Mouse (Mus musculus): ENCODE results near the gene Ankrd10. TPM values are rescaled to one million over a fixed set of nuclear protein-coding genes. Genes with fewer than 3 reads are reported as not detected.
A peak's percentile ranks its signal among the peaks of the same experiment; 100 is the strongest.

Gene Ankrd10
- polyA plus RNA-seq (2012; rRNA removed), result 79.1 and 85.9 TPM in 2 replicates

- peak; percentile 92 to 95 for DNase-seq (ENCODE audit: extremely low spot score in 1 of 2, low spot score in 1 of 2)
Observed at GRCm38 (mm10) chr8:11635611-11636081, at the start of gene Ankrd10. Gene Ankrd10, minus strand, starts transcription at chr8:11635757.

DNA sequence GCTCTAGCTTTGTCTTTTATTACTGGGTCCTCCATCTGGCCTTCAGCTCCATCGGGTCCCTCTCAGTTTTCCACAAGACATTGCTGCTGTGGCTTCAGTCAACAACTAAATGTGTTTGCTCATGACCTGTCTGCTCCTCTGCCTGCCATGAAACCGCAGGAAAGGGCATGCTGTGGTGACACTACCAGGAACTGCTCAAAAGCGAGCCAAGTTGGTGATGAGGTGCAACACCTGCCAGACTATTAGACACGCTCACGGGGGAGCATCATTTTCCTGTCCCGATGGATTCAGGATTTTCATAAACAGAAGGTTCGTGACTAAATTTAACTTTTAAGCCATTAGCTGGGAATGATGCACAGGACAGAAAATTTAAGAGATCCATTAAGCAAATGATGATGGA is 49.0 kb upstream of the Ankrd10 start:
- no peak for DNase-seq (ENCODE audit: extremely low spot score in 1 of 2, low spot score in 1 of 2)

DNA sequence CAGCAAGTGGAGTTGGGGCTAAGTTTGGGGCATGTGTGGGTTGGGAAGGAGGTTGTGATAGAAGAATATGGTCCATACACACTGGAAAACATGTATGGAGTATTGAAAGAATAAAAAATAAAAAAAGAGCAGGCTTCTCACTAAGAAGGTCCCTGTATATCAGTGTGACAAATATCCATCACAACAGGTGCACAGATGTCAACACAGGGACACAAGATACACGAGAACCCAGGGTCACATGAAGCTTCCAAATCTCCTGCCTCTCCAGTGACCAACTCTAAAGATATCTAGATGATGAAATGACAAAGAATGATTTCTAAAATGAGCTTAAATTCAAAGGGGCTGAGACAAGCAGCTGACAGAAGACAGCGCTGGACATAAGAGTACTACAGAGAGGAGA is 32.8 kb upstream of the Ankrd10 start:
- DNase-seq (ENCODE audit: extremely low spot score in 1 of 2, low spot score in 1 of 2), result no peak

DNA sequence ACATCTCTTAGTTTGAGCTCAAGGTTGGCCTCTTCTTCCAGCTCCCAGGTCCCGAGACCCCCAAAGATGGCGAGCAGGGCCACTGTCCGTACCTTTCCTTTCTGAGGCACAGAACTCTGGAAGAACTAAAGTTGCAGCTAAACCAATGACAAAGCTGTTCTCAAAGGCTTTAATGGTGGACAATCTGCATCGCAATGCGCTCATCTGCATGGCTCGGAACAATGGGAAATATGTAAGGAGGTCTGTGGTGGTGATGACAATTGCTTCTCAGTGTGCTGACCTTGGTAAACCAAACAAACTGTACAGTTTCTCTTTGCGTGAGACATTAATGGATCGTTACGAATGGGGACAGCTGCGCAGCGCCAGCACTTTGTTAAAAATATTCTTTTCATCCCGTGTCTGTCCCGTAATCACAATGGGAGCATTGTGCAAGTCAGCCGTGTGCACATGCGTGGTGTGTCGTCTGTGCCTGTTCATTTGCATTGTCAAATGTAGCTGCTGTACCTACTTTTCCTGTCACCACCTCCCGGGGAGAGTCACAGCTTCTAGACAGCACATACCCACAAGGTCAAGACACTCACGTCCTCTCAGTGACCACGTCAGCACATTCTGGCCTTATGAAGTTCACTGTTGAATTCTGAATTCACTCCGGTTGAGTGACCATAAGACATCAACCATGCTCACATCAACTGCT is 30.6 kb upstream of the Ankrd10 start:
- DNase-seq (ENCODE audit: extremely low spot score in 1 of 2, low spot score in 1 of 2), result peak in 1 of 2 experiments; percentile 10

- DNase-seq (ENCODE audit: extremely low spot score in 1 of 2, low spot score in 1 of 2), result no peak
Observed at GRCm38 (mm10) chr8:11661969-11662368, 26.4 kb upstream of the Ankrd10 start.

GRCm38 (mm10) chr8:11650021-11650420 is 14.5 kb upstream of the Ankrd10 start:
- DNase-seq (ENCODE audit: extremely low spot score in 1 of 2, low spot score in 1 of 2), result no peak

DNA sequence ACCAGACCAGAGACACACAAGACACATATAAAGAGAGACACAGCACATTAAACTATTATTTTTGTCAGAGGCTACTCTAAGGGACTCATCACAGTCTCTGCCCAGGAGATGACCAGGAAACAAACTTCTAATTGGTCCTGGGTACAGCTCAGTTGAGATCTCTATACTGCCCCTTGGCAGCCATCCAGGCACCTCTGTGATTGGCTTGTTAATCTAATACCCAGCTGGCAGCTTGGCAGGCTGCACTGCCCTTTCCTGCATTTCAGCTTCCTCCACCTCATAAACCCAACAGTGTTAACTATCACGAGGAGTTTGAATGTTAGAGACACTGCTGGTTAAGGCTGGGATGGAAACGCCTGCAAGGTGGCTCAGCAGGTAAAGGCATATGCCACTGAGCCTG is 7.6 kb upstream of the Ankrd10 start:
- DNase-seq (ENCODE audit: extremely low spot score in 1 of 2, low spot score in 1 of 2), result no peak

DNA sequence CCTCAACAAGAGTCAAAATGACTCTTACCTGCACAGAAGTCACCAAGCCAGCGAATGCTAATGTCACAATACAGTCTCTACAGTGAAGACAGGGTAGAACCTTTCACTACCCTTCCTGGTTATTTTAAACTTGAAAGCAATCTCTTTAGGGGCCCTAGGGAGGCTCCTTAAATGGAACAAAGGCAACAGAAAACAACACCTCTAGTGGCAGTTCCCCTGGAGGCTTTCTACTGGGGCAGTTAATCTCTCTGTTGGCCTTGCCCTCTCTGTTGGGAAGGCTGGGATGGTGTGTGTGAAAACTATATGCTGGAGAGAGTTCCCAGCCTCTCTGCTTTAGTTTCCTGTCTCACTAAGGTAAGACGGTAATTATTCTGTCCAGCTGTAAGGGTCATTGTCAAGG is 5.0 kb upstream of the Ankrd10 start:
- no peak for DNase-seq (ENCODE audit: extremely low spot score in 1 of 2, low spot score in 1 of 2)

- no peak for DNase-seq (ENCODE audit: extremely low spot score in 1 of 2, low spot score in 1 of 2)
Observed at GRCm38 (mm10) chr8:11637531-11637930, 2.0 kb upstream of the Ankrd10 start.

DNA sequence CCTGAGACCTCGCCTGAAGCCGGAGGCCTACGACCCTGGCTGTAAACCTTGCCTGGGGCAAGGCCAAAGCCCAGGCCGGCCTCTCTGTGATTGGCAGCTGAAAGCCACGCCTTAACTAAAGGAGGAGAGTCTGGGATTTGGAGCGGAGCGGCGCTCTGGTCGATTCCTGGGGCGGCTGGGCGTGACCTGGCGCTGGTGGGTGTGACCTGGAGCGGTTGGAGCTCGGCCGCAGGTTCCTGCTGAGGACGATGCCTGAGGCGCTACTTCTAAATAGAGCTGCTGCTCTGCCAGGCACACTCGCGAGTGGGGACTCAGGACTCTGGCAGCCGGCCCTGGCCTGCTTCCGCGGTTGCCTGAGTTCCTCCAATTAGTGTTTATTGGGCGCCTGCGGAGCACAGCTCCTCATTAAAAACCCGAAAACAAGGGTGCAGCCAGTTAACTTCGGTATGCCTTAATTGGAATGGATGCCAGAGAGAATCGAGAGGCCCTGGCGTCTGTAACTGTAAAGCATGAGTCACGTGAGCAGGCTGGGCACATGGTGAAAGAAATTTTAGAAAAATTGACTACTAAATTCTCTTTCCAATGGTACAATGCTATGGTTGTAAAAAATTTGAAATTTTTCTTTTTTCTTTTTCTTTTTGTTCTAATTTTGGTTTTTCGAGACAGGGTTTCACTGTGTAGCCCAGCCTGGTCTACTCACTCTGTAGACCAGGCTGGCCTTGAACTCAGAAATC is 934 bp upstream of the Ankrd10 start:
- DNase-seq (ENCODE audit: extremely low spot score in 1 of 2, low spot score in 1 of 2), result peak; percentile 72 to 81

DNA sequence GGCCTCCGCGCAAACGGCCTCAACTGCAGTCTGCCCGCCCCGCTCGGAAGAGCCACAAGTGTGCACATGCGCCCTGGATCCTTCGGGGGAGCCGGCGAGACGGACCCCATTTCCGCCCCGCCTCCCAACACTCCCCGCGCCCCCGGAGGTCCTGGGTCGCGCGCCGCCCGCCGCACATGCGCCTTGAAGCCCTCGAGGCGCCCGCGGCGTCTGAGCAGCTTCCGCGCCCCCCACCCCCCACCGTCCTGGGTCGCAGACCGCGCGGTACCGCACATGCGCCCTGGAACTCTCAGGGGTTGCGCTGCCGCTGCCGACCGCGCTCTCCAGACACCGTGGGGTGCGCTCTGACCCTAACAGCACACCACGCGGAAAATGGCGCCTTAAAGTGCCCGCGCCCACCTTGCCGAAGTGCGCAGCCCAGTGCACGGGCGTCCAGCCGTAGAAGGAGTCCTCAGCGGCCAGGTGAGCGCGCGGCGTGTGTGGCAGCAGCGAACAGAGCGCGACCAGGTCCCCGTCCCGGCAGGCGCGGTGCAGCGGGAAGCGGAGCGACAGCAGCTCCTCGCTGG is 462 bp downstream of the Ankrd10 start:
- DNase-seq (ENCODE audit: extremely low spot score in 1 of 2, low spot score in 1 of 2), result peak; percentile 42 to 84

DNA sequence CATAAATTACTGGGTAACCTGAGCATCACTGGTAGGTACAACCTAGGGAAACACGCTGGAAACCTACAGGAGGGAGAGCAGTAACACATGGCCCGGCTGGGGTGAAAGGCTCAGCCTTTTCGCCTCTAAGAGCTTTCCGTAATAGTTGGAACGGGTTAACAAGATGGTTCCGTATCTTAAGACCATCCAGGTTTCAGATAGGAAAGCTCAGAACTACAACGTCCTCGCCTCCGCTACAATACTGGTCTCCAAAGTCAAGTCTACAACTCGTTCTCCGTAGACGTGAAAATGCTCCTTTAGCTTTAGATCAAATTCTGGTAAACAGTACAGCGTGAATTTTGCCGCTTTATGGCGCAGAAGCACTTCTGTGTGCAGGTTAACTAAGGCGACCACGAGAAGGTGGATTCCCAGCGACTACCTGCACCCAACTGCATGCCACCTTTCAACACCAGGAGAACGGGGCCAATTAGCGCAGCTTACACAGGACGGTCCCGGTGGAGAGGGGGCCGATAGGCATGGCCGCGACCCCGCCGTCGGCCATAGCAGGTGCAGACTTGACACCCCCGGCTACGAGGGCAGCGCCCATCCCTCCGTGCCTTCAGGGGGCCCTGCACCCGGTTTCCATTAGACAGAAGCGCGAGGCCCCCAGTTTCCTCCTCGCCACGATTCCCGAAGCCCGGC is 1.1 kb downstream of the Ankrd10 start:
- DNase-seq (ENCODE audit: extremely low spot score in 1 of 2, low spot score in 1 of 2), result peak in 1 of 2 experiments; percentile 16

DNA sequence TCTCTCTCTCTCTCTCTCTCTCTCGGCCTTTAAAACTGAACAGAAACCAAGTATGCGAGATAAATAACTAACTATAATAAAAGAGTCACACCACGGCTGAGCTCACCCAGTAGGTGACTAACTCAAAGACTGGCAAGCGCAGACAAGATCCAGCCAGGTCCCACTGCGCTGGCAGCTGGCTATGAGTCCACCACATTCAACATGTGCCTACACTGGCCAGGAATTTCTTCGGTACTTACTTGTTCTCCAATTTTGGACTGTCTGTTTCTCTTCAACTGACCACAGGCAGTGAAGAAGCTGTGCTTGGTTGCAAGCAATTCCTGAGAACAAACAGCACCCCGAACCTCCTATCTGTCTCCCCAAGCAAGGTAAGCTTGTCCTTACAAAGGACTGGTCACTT is 2.1 kb downstream of the Ankrd10 start:
- DNase-seq (ENCODE audit: extremely low spot score in 1 of 2, low spot score in 1 of 2), result no peak

DNA sequence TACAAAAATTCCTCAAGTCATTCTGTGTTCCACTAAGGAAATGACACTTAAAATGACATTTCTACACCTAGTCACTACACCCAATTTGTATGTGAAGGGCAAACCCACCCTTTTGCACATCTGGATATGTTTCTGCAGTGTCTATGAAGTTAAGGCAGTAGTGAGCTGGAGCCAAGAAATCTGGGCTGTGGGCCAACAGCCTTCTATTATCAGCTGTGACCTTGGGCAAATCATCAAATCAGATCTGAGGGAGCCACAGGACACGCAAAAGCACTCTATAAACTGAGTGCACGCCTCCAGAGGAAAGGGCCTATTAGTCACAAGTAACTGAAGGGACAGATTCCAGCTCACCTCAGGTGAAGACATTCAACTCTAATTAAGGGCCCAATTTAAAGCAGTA is 3.2 kb downstream of the Ankrd10 start:
- no peak for DNase-seq (ENCODE audit: extremely low spot score in 1 of 2, low spot score in 1 of 2)

GRCm38 (mm10) chr8:11629206-11629605 is 6.4 kb downstream of the Ankrd10 start:
- DNase-seq (ENCODE audit: extremely low spot score in 1 of 2, low spot score in 1 of 2), result no peak

DNA sequence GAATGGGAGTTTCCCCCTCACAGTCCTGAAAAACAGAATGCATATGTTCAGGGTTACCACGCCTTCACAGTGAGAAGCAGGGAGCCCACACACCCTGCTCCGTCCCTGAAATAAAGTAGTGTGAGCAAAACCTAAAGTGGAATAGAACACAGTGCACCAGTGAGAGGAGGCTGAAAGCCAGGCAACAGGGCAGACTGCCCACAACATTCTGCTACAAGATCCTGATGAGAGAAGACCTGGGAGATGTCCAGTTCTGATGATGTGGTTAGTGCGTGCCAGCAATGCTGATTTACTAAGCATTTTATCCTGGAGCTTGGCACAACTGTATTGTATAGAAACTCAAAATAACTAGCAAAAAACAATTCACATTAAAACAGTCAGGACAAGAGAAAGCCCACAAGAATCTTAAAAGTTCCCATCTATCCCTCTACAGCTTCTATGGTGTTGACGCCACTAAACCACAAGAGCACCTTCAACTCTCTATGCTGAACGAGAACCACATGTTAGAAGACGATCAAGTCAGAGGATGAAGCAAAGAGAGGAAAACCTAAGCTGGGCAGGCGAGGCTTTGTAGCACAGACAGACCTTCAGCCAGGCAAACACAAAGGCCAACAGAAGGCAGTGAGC is 6.9 kb downstream of the Ankrd10 start:
- DNase-seq (ENCODE audit: extremely low spot score in 1 of 2, low spot score in 1 of 2), result peak; percentile 50 to 70

GRCm38 (mm10) chr8:11627717-11628116 is 7.8 kb downstream of the Ankrd10 start:
- no peak for DNase-seq (ENCODE audit: extremely low spot score in 1 of 2, low spot score in 1 of 2)

DNA sequence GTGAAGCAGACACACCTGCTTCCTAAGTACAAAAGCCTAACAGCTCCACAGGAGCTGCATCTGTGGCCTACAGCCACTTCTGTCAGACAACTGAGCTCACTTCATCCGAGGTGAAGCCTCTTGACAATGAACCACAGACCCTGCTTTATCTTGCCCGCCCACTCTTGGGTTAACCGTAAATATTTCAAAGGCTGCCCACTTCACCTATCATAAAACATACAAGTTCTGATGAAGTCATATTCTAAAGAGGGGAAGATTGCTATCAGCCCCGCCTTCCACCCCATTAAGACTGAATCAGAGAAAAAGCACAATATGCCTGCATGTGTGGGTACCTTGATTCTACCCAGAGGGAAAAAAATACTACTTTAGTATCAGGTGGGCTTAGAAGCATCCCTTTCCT is 10.5 kb downstream of the Ankrd10 start:
- DNase-seq (ENCODE audit: extremely low spot score in 1 of 2, low spot score in 1 of 2), result no peak

DNA sequence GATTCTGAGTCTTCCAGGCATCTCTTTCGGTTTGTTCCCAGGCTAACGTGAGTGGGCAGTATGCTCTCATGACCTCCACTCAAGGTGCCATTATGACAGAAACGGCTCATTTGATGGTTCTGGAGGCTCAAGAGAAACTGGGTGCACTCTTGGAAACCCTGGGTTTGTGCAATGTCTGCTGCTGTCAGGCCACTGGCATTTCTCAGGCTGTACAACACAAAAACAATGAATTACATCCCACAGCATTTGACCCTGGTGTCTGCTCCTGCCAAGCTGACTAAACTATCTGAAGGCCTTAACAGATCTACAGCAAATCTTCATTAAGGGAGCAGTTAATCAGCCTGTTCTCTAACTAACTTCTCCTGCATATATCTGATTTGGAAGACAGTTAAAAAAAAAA is 16.5 kb downstream of the Ankrd10 start:
- no peak for DNase-seq (ENCODE audit: extremely low spot score in 1 of 2, low spot score in 1 of 2)

DNA sequence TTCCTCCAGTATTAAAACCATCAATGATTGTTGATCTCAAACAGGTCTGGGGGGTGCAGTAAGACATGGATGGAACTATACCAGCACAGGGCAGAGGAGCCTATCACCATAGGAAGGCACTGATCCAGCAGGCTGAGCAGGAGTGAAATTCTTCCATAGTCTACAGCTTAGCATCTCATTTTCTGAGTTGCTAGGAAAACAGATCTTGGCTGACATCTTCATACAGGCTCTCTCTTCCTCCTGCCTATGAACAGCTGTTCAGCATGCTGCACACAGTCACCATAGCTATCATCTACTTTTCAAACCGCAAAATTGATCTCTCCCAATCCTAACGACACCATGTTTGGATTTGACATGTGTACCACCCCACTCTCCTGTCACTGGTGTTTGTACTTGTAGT is 17.5 kb downstream of the Ankrd10 start:
- peak in 1 of 2 experiments; percentile 34 for DNase-seq (ENCODE audit: extremely low spot score in 1 of 2, low spot score in 1 of 2)

DNA sequence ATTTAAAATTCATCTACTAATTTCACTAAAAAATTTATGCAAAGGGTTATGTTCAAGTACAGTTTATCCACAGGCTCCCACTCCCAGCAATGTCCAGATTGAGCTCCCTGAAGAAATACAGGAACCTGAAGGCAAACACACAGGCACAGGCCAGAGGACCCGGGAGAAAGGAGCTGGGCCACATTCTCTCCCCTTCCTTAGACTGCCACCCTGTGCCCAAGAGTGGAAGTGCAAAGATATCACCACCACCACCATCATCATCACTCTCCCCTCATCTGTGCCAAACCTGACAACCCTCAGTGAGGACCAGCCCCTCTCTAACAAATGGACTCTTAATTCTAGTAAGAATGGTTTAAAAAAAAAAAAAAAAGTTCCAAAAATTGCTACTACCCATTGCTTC is 19.3 kb downstream of the Ankrd10 start:
- DNase-seq (ENCODE audit: extremely low spot score in 1 of 2, low spot score in 1 of 2), result peak in 1 of 2 experiments; percentile 62
